Mouse (Mus musculus) mature B cell (primary cell): ENCODE measurements around the gene Sh3rf1.

ENCODE experiments used
- in situ Hi-C: fragments of 300-500 bp; cut with MboI; formaldehyde crosslinking; loops from 2 replicates; pipeline ENCODE4 v1.14.3; 2019

Gene Sh3rf1

DNA sequence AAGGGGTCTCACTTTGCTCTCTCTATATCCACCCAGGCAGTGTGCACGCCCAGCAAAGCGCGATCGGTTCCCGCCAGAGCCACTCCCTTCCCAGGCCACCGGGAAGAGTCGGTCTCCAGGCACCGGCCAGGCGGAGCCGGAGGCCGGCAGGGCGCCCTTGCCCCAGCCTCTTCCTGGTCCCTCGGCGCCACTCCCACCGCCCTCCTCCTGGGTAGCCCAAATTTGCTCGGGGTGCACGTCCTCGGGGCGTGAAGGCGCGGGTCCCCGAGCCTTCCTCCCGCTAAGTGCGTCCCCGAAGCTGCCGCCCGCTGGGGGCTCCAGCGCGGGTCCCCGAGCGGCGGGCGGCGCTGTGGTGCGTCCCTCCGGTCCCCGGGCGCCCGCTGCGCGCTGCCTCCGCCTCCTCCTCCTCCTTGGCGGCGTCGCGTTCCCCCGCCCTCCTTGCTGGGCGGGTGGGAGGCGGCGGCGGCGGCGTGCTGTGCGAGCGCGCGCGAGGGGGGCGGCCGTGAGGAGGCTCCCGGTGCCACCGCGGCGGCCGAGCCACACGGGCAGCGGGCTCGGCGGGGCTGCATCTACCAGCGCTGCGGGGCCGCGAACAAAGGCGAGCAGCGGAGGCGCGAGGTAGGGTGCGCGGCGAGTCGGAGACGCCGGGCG lies at the start of gene Sh3rf1:
Gene Sh3rf1, plus strand, starts transcription at position 144 of the 651 bp plus-strand sequence.
- in situ Hi-C loops: no loop called here

DNA sequence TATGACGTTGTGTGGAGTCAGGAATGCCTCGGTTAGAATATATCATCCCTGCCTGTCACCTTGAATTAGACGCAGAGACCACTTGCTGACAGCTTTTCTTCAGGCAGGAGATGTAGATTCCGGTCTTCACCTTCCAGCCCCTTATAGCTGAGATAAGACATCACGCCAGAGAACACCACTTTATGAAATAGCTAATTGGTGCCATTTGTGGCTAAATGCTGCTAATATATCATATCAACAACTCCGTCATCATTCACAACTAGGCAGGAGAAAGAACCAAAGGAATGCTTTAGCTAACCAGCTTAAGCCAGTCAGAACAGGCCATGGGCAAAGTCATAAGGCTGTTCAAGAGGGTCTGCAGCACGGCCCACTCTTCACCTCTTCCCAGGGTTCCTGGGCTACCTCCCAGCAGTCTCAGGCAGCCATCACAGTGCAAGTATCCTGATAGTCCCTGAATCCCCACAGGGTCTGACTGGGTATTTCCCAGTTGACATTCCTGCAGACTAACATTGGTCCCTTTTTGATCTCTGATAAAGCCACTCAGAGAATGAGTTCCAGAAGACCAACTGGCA lies 49.7 kb upstream of the Sh3rf1 start:
- in situ Hi-C loops: no loop called here

GRCm38 (mm10) chr8:61175876-61176275 lies 47.8 kb upstream of the Sh3rf1 start:
- in situ Hi-C loops: no loop called here

- in situ Hi-C loops: no loop called here
These were observed 45.7 kb upstream of the Sh3rf1 start for GRCm38 (mm10) chr8:61177680-61178593.

DNA sequence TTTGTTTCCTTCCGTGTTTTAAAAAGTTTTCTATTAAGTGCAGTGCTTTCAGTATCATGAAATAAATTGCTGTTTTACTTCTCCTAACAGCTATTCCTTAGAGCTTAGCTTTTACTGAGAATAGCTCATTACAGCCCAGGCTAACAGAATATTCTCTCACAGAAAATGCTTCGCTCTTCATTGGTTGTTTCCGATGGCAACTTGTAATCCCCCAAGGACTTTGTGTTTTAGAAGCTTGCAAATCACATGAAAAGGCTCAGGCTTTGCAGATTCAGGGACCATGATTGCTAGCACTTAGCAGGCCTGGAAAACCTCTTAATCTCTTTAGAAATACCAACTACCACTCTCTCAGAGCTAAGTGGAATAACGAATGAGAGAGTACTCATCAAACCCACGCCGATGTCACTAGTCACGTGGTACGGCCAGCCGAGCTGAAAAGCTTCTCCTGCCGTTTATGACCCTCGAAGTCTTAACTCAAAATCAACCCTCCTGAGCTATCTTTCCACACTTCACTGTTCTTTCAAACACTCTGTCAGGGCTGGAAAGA lies 45.0 kb upstream of the Sh3rf1 start:
- in situ Hi-C loops: no loop called here

GRCm38 (mm10) chr8:61181592-61181991 lies 42.1 kb upstream of the Sh3rf1 start:
- in situ Hi-C loops: no loop called here

- in situ Hi-C loops: no loop called here
These were observed 41.7 kb upstream of the Sh3rf1 start for GRCm38 (mm10) chr8:61182020-61182419.

DNA sequence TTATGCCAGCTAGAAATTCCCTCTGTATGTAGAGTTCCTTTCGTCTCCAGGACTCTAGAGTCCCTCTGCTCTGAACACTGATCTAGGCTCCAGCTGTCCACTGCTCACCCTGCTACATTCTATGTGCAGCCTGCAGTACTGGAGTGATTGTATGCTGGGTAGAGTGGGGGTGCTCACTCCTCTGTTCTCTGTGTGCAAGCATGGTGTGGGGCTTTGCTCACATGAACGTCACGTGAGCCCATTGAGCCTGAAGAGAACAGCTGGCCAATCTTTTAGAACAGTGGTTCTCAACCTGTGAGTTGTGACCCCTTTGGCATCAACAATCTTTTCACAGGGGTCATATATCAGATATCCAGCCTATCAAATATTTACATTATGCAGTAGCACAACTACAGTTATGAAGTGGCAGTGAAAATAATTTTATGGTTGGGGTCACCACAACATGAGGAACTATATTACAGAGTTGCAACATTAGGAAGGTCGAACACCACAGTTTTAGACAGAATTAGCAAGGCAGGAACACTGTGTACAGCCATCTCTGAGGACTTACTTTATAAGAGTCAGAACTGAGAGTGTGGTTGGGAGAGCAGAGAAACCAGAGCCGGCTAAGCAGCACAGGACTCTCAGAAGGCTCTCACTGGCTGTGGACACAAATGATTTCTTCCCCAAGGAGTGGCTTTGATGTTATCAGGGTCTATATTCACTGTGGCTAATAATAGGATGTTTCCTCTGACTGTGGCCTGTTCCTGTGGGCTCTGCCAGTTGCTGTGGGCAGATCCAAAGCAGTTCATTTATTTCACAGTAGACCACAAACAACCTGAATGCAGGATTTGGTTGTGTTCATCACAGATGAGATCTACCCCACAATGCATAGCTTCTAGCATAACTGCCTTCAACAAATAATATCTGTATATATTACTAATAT lies 38.1 kb upstream of the Sh3rf1 start:
- in situ Hi-C loops: no loop called here

GRCm38 (mm10) chr8:61194306-61194925 lies 29.3 kb upstream of the Sh3rf1 start:
- in situ Hi-C loops: no loop called here

DNA sequence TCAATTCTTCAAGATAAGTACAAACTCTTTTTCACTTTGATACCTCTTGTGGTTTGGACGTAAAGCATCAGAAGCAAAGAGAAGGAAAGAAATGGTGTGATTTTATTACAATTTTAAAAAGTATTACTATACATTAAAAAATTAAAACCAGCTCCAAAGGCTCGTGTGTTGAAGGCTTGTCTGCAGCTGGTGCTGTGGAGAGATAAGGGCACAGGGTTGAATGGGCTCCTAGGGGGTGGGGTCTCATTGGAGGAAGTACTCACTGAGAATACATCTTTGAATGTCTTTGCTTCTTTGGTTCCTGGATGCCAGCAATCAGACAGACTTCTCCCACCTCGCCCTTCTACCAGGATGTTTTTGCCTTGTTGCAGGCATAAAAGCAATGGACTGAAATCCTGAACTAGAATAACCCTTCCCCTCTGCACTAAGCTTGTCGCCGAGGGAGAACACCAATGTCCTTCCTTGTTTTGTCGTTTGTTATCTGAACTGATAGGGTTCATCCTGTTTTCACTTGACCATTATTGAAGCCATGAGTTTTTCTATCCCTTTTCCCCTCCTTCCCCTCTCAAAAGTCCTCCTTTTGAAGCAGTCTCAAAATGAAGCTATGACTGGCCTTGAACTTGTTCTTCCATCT lies 23.3 kb upstream of the Sh3rf1 start:
- in situ Hi-C loops: no loop called here

DNA sequence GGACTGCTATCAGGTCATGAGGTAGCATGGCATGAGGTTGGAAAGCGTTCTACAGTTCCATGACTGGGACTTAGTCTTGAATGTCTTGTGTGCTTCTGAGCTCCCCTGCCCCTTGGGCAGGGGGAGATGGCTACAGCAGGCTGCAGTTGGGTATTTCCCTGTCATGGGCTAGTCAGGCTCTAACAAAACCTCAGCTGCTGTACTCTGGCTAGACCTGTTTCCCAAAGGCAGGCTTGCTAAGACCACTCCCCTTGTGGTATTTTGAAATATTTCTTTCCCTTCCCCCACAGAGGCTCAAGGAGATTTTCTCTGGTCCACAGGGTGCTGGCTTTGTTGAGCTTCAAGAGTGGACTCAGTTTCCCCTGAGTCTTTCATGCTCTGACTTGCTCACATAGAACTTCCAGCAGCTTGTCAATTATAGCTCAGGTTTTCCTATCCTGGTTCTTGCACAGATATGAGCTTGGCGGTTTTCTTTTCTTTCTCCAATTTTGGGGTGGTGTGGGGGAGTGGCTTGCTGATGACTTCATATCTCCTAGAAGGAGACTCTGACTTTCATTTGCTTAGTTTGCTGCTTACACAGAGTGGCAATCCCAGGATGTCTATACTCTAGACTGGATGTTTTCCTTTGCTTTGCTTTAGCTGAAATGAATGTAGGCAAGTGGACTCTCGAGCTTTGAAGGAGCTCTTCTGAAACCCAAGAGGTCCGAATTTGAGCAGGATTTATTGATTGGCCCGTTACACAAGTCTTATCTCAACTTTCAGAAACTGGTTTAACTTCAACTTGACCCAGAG lies 20.4 kb upstream of the Sh3rf1 start:
- in situ Hi-C loops: no loop called here

- in situ Hi-C loops: no loop called here
These were observed 16.8 kb upstream of the Sh3rf1 start for GRCm38 (mm10) chr8:61206876-61207275.

DNA sequence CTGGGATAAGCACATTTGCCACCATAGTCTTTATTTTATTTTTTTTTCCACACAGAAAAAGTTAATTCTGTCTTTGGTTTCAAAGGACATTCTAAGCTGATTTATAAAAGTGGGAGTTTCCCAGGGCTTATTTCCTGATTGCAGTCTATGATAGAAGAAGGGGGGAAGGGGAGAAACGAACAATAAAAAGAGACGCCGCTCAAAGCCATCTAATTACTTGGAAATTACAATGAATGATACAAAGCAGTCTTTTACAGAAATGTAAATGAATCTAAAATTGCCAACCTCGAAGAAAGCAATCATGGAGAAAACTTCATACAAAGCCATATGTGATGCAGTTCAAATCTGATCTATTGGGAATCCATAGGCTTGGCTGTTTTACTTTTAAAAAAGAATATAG lies 16.0 kb upstream of the Sh3rf1 start:
- in situ Hi-C loops: no loop called here

GRCm38 (mm10) chr8:61208719-61209118 lies 15.0 kb upstream of the Sh3rf1 start:
- in situ Hi-C loops: no loop called here

GRCm38 (mm10) chr8:61210836-61211235 lies 12.8 kb upstream of the Sh3rf1 start:
- in situ Hi-C loops: no loop called here

DNA sequence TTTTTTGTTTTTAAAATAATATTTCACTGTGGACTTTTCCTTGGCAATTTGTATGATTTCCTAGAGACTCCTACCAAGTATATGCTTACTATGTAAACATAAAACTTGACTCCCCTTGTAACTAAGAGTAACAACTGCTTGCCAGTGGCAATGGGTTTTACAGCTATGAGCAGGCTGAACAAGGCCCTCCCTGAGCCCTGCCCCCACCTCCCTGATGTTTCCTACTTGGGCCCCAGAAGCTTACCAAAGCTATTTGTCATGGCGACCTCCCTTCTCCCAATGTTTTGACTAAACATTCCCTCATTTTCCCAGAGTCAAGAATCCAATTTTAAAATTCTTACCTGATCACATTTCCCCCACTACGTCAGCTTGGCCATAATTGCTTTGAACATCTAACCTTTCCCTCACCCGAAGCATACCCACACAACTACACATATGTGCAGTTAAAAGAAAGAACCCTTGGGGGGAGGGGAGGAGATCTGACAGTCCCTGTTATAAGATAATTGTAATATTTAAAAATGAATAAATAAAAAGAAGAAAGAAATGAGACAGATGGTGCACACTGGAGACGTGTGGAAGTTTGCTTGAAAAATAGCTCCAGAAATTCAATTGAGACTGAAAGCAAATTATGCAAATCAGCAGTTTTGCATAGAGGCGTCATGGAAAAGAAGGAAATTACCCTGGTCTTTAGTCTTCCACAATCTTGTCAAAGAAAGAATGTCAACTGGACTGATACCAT lies 8.4 kb upstream of the Sh3rf1 start:
- in situ Hi-C loops: no loop called here

GRCm38 (mm10) chr8:61217017-61217416 lies 6.7 kb upstream of the Sh3rf1 start:
- in situ Hi-C loops: no loop called here

- in situ Hi-C loops: no loop called here
These were observed 6.2 kb upstream of the Sh3rf1 start for GRCm38 (mm10) chr8:61217426-61217825.

DNA sequence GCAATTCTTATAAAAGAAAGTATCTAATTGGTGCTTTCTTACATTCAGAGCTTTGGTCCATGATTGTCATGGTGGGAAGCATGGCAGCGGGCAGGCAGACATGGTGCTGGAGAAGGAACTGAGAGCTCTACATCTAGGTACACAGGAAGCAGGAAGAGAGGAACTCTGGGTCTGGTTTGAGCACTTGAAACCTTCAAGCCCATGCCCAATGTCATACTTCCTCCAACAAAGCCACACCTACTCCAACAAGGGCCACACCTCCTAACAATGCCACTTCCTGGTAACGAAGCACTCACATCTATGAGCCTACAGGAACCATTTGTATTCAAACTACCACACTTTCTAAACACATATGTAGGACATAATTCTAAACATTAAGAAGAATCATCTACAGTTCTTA lies 5.2 kb upstream of the Sh3rf1 start:
- in situ Hi-C loops: no loop called here
